Mouse (Mus musculus) cortical plate, adult 2 months (tissue): Measurements from ENCODE around the gene Slc22a1.

Source experiments
- CTCF ChIP-seq: fragments of 200-500 bp; IDR thresholded peaks from 2 replicates; pipeline ENCODE4 v1.5.1; 2011; ENCODE audit warnings: mild to moderate bottlenecking, control low read depth, low read length; ENCODE audit not compliant: insufficient read depth; ENCODE audit errors: extremely low read depth
- POLR2A ChIP-seq: fragments of 200-500 bp; IDR thresholded peaks from 2 replicates; pipeline ENCODE4 v1.6.1; 2011; ENCODE audit warnings: mild to moderate bottlenecking, low read length, control low read depth; ENCODE audit not compliant: insufficient read depth; ENCODE audit errors: extremely low read depth

DNA sequence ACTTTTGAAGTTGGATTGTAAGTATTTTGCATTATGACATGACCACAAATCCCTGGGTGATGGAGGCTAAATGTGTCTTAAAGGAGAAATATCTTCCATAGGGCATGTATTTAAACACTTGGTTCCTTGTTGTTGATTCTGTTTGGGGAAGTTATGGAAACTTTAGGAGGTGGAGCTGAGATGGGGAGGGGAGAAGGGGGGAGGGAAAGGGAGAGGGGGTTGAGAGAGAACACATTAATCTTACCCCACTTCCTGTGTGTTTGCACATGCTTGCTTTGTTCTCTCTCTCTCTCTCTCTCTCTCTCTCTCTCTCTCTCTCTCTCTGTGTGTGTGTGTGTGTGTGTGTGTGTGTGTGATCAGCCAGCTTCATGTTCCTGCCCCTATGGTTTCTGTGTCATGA is 1.5 kb upstream of the Slc22a1 start:
- no peak for TF ChIP-seq CTCF
- TF ChIP-seq POLR2A = no peak
